Mouse (Mus musculus) lung, adult 2 months (tissue): ENCODE measurements around the gene Angpt4.
A peak's percentile ranks its signal among the peaks of the same experiment; 100 is the strongest.

Experiments
- CTCF ChIP-seq: fragments of 200-500 bp; IDR thresholded peaks from 2 replicates; pipeline ENCODE4 v1.5.1; 2011; ENCODE audit warnings: mild to moderate bottlenecking, low read length, control low read depth; ENCODE audit not compliant: insufficient read depth
- POLR2A ChIP-seq: fragments of 200-500 bp; IDR thresholded peaks from 2 replicates; pipeline ENCODE4 v1.6.1; 2011; ENCODE audit warnings: low read depth, mild to moderate bottlenecking, control low read depth, low read length, borderline replicate concordance; ENCODE audit errors: extremely low read depth

GRCm38 (mm10) chr2:151866487-151866886 lies 44.5 kb upstream of the Angpt4 start:
- TF ChIP-seq CTCF (peak; percentile 57), POLR2A (no peak)
